Mouse (Mus musculus): ENCODE data around the gene Rnf41.

The Rnf41 gene

GRCm38 (mm10) chr10:128474366-128474765, 62.9 kb downstream of the Rnf41 start:
- DNase-seq (ENCODE audit: extremely low spot score, low spot score): no peak

- no peak for DNase-seq (ENCODE audit: extremely low spot score, low spot score)
Observed at GRCm38 (mm10) chr10:128486370-128486769, 74.9 kb downstream of the Rnf41 start.

GRCm38 (mm10) chr10:128487861-128488712, 76.6 kb downstream of the Rnf41 start:
- DNase-seq (ENCODE audit: extremely low spot score, low spot score): no peak

- no peak for DNase-seq (ENCODE audit: extremely low spot score, low spot score)
Observed at GRCm38 (mm10) chr10:128488776-128489175, 77.3 kb downstream of the Rnf41 start.

- DNase-seq (ENCODE audit: extremely low spot score, low spot score): no peak
Observed at GRCm38 (mm10) chr10:128489380-128489779, 77.9 kb downstream of the Rnf41 start.

GRCm38 (mm10) chr10:128489785-128490184, 78.3 kb downstream of the Rnf41 start:
- DNase-seq (ENCODE audit: extremely low spot score, low spot score): no peak

- DNase-seq (ENCODE audit: extremely low spot score, low spot score): no peak
Observed at GRCm38 (mm10) chr10:128490232-128490631, 78.8 kb downstream of the Rnf41 start.

- DNase-seq (ENCODE audit: extremely low spot score, low spot score): no peak
Observed at GRCm38 (mm10) chr10:128490912-128491311, 79.5 kb downstream of the Rnf41 start.

Measured in neural tube, embryonic 10.5 days (tissue).